Mouse (Mus musculus): ENCODE results near the gene Gm11032. TPM values are rescaled to one million over a fixed set of nuclear protein-coding genes. Genes with fewer than 3 reads are reported as not detected.
"Not testable (repeated sequence)": the region's sequence is repeated elsewhere in the genome, so short reads cannot be mapped to it uniquely, and the experiment has no call there.

Gm11032 gene
- not detected in 2 replicates for polyA plus RNA-seq (2011; ENCODE audit: insufficient read depth, insufficient read length, low replicate concordance, missing spikeins)

DNA sequence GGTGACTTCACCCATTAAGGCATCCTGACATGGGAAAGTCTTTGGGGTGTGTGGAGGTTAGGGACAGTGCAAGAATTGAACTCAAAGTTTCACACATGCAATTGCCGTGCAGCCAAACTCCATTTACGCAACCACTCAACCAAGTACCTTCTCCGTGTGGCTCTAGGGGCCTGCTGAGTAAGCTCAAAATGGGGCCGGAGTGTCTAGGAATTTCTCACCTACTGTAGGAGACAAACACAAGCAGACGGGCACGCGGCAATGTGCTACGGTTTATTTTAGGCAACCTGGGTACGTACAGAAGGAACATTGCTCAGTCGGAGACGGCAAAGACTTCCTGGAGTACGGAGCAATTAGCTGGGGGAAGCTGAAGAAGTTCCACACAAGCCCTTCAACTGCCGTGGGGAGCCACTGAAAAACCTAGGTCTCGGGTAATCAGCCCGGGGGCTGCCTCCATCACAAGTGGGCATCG is at the start of gene Gm11032:
TSS of gene Gm11032 (plus strand) at position 51 of the 469 bp plus-strand sequence.
- TF ChIP-seq CTCF (IDR thresholded peaks at IDR 0.05; ENCODE audit: control insufficient read depth, insufficient read depth, low read length): no peak
- TF ChIP-seq POLR2A (IDR thresholded peaks at IDR 0.05; ENCODE audit: borderline replicate concordance, control insufficient read depth, low read depth, low read length): no peak
- no peak within 1 kb of the TSS for H3K27ac ChIP-seq (ENCODE audit: control insufficient read depth, insufficient read depth, low read depth, low read length, poor library complexity)
- no peaks in the 10 kb centered on the region; the same call in 1 of the 2 replicates for H3K4me1 ChIP-seq (ENCODE audit: control insufficient read depth, insufficient read depth, low read length)
- no peak within 1 kb of the TSS for H3K4me3 ChIP-seq (replicated peaks; ENCODE audit: control insufficient read depth, low read depth, low read length)
- WGBS: 74% methylated on average over 16 of the region's 16 CpGs

DNA sequence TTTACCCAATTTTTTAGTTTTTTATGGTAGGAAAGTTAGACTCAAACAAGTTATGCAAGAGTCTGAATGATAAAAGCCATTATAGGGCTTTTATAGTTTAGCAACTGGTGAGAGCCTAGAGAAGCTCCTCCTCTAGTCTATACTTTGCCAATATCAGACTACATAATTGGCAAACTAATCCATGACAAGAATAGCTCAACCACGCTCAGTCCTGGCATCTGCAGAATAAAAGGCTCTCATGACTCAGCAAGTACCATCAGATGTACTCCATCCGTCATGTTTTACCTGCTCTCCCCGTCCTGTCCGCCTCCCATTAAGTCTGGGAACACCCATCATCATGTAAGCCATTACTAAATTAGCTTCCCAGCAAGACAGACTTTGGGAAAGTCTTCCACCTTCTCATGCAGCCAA is 48.4 kb upstream of the Gm11032 start:
- no peak overlapping the region for H3K27ac ChIP-seq (ENCODE audit: control insufficient read depth, insufficient read depth, low read depth, low read length, poor library complexity)
- no peaks in the 10 kb centered on the region; the same call in 1 of the 2 replicates for H3K4me1 ChIP-seq (ENCODE audit: control insufficient read depth, insufficient read depth, low read length)
- TF ChIP-seq POLR2A (IDR thresholded peaks at IDR 0.05; ENCODE audit: borderline replicate concordance, control insufficient read depth, low read depth, low read length) (no peak), CTCF (IDR thresholded peaks at IDR 0.05; ENCODE audit: control insufficient read depth, insufficient read depth, low read length) (no peak)
- no peak overlapping the region for H3K4me3 ChIP-seq (replicated peaks; ENCODE audit: control insufficient read depth, low read depth, low read length)
- 75% methylated on average over 4 of the region's 4 CpGs for WGBS

DNA sequence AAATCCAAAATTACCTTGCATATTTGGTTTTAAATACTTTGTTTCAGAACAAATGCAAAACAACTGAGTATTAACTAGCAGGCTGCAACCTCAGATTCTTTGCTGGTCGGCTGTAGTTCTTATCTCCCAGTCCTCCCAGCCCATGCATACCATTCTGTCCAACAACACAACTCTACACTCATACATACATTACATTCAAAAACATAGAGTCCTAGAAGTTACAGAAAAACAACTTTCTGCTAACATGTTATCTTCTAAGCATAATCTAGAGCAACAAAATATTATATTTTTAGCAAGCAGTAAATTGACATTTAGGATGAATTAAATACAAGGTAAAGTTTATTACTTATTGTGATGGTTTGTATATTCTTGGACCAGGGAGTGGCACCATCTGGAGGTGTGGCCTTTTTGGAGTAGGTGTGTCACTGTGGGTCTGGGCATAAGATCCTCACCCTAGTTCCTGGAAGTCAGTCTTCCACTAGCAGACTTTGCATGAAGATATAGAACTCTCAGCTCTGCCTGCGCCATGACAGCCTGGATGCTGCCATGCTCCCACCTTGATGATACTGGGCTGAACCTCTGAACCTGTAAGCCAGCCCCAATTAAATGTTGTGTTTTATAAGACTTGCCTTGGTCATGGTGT is 43.7 kb upstream of the Gm11032 start:
- not testable (repeated sequence) for H3K4me3 ChIP-seq (replicated peaks; ENCODE audit: control insufficient read depth, low read depth, low read length); H3K4me1 ChIP-seq (ENCODE audit: control insufficient read depth, insufficient read depth, low read length); H3K27ac ChIP-seq (ENCODE audit: control insufficient read depth, insufficient read depth, low read depth, low read length, poor library complexity)
- whole genome bisulfite sequencing: 70% methylated on average over 2 of the region's 2 CpGs

DNA sequence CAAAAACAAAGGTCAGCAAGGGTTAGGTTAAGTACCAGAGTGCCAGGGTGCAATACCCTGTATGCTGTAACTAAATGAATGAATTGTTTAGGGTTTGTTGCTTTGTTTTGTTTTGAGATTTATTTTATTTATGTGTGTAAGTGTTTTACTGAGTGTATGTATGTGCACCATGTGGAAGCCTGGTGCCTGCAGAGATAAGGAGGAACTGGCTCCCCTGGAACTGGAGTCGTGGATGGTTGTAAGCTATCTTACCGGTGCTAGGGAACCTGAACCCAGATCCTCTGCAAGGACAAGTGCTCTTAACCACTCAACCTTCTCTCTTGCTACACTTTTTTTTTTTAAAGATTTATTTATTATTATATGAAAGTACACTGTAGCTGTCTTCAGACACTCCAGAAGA is 42.8 kb upstream of the Gm11032 start:
- Histone ChIP-seq H3K27ac (ENCODE audit: control insufficient read depth, insufficient read depth, low read depth, low read length, poor library complexity) (no peak overlapping the region), H3K4me3 (replicated peaks; ENCODE audit: control insufficient read depth, low read depth, low read length) (no peak overlapping the region), H3K4me1 (ENCODE audit: control insufficient read depth, insufficient read depth, low read length) (no peaks in the 10 kb centered on the region; the same call in 1 of the 2 replicates)
- whole genome bisulfite sequencing: 53% methylated on average over 2 of the region's 2 CpGs
- TF ChIP-seq POLR2A (IDR thresholded peaks at IDR 0.05; ENCODE audit: borderline replicate concordance, control insufficient read depth, low read depth, low read length): no peak
- no peak for TF ChIP-seq CTCF (IDR thresholded peaks at IDR 0.05; ENCODE audit: control insufficient read depth, insufficient read depth, low read length)

DNA sequence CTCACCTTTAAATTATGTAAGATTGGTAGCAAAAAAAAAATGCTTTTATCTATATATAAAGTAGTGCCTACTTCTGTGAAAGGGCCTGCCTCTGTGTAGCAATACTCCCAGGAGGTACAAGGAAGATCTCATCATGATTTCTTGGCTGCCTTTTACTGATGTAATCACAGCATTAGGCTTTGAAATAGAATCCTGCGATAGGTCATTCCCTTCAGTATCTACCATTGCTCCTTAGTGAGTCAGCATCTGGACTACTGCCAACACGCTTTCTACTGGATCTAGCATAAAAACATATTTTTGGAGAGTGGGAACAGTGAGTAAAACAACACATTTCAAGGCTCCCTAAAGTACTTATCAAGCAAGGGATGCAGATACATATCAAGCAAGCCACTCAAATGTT is 41.2 kb upstream of the Gm11032 start:
- TF ChIP-seq CTCF (IDR thresholded peaks at IDR 0.05; ENCODE audit: control insufficient read depth, insufficient read depth, low read length) (no peak), POLR2A (IDR thresholded peaks at IDR 0.05; ENCODE audit: borderline replicate concordance, control insufficient read depth, low read depth, low read length) (no peak)
- no peak overlapping the region for H3K4me3 ChIP-seq (replicated peaks; ENCODE audit: control insufficient read depth, low read depth, low read length)
- 46% methylated on average over 2 of the region's 2 CpGs for WGBS
- no peaks in the 10 kb centered on the region; the same call in 1 of the 2 replicates for H3K4me1 ChIP-seq (ENCODE audit: control insufficient read depth, insufficient read depth, low read length)
- H3K27ac ChIP-seq (ENCODE audit: control insufficient read depth, insufficient read depth, low read depth, low read length, poor library complexity): no peak overlapping the region

DNA sequence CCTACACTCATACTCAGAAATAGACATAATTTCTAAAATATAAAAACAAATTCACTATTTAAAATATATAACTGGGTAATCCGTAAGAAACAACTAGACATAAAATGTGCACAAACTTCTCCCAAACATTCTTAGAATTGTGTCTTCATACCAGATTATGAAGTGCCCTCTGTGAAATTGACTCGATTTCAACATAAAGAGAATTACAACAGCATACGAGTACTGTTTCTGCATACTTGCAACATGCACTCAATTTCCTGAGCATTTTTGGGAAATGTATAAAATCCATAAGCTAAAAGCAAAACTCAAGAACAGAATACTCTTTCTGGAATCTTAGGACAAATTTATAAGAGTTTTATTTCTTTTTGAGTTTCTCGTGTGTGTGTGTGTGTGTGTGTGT is 28.1 kb upstream of the Gm11032 start:
- Histone ChIP-seq H3K27ac (ENCODE audit: control insufficient read depth, insufficient read depth, low read depth, low read length, poor library complexity) (no peak overlapping the region), H3K4me1 (ENCODE audit: control insufficient read depth, insufficient read depth, low read length) (peaks cover 1% of the 10 kb centered on the region; the same call in 1 of the 2 replicates), H3K4me3 (replicated peaks; ENCODE audit: control insufficient read depth, low read depth, low read length) (peak overlapping the region; percentile 12)
- no peak for TF ChIP-seq CTCF (IDR thresholded peaks at IDR 0.05; ENCODE audit: control insufficient read depth, insufficient read depth, low read length)
- TF ChIP-seq POLR2A (IDR thresholded peaks at IDR 0.05; ENCODE audit: borderline replicate concordance, control insufficient read depth, low read depth, low read length): no peak
- WGBS: 30% methylated on average over 4 of the region's 4 CpGs

DNA sequence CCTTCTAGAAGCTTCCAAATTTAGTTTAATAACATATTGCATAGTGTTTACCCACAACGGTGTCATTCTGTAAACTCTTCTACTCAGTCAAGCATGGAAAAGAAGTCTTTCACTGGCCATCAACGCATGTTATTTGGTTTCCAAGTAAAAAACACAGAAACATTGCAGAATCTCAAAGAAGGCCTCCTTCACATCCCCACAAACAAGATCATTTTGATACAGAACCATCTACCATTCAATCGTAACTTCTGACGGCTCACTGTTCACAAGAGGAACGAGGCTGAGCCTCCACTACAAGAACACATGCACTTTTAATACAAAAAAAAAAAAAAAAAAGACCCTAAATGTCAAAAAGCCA is 26.4 kb upstream of the Gm11032 start:
- H3K4me3 ChIP-seq (replicated peaks; ENCODE audit: control insufficient read depth, low read depth, low read length): peak overlapping the region; percentile 71
- 2% methylated on average over 5 of the region's 5 CpGs for WGBS
- no peak for TF ChIP-seq POLR2A (IDR thresholded peaks at IDR 0.05; ENCODE audit: borderline replicate concordance, control insufficient read depth, low read depth, low read length)
- no peak for TF ChIP-seq CTCF (IDR thresholded peaks at IDR 0.05; ENCODE audit: control insufficient read depth, insufficient read depth, low read length)
- H3K4me1 ChIP-seq (ENCODE audit: control insufficient read depth, insufficient read depth, low read length): peaks cover 1% of the 10 kb centered on the region; the same call in 1 of the 2 replicates
- H3K27ac ChIP-seq (ENCODE audit: control insufficient read depth, insufficient read depth, low read depth, low read length, poor library complexity): no peak overlapping the region

DNA sequence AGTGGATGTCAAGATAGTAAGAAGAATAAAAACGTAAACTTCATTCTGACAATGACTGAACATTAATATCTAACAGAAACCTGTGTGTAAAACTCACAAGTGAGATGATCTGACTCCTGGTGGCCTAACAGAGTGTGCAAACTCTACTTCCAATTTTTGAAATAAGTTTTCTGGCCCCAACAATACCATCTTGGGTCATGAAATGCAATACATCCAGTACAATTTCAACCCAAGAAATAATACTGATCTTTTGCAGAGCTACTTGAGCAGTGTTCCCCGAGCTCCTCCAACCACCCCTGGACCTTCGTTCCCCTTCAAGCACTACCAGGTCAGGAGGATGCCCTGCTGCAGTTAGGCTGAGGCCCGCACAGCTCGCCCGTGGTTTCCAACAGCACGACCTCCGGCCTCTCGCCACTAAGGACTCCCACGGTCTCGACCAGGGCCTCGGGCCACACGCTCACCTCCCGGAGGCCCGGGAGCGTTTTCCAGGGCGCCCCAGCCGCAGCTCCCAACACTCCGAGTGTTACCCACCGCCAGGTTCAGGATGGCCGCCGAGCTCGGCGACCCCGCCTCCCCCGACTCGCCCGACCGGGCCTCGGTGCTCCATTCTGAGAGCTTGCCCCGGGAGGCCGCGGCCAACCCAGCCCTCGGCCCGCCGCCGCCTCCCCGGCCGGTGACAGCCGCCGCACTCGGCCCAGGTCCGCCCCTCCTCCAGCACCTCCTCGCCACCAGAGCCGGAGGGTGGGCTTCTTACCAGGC is 25.8 kb upstream of the Gm11032 start:
- H3K4me3 ChIP-seq (replicated peaks; ENCODE audit: control insufficient read depth, low read depth, low read length): peak overlapping the region; percentile 71
- WGBS: under 1% methylated on average over 44 of the region's 45 CpGs
- TF ChIP-seq CTCF (IDR thresholded peaks at IDR 0.05; ENCODE audit: control insufficient read depth, insufficient read depth, low read length): no peak; the same call in 1 of the 2 replicates
- TF ChIP-seq POLR2A (IDR thresholded peaks at IDR 0.05; ENCODE audit: borderline replicate concordance, control insufficient read depth, low read depth, low read length): peak; percentile 24; the same call in 1 of the 2 replicates
- peak overlapping the region; percentile 97 for H3K27ac ChIP-seq (ENCODE audit: control insufficient read depth, insufficient read depth, low read depth, low read length, poor library complexity)
- peaks cover 1% of the 10 kb centered on the region; the same call in 1 of the 2 replicates for H3K4me1 ChIP-seq (ENCODE audit: control insufficient read depth, insufficient read depth, low read length)
